Mouse (Mus musculus): Measurements from ENCODE around the gene Zbtb7b. TPM values are rescaled to one million over a fixed set of nuclear protein-coding genes. Genes with fewer than 3 reads are reported as not detected.

The Zbtb7b gene
- polyA plus RNA-seq, 1 experiment from 2014 or later = 2.2 TPM

DNA sequence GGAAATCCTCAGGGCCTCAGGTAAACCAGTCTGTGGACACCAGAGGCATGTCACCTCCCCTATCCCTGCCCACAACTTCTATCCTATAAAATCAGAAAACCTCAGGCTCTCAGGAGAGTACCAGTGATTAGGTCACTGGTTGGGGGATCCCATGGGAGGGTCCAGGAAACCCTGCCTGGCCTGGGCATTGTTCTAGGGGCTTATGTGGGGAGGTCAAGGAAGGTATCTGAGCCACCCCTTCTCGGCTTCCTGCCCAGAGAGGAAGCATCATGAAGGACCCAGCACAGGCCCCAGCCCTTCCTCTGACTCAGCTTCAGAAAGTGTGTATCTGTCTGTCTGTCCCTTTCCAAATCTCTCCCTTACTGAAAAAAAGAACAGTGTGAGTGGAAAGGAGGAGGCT, 46.7 kb downstream of the Zbtb7b start:
- no peak overlapping the region for H3K27ac ChIP-seq (ENCODE audit: low read depth, low read length)
- H3K9ac ChIP-seq (ENCODE audit: low read depth, low read length) = no peak overlapping the region
- H3K4me3 ChIP-seq (ENCODE audit: low read depth, low read length) = no peak overlapping the region
- ATAC-seq (replicated peaks; ENCODE audit: insufficient number of reproducible peaks, low FRiP score, low TSS enrichment) = no peak
- no peaks in the 10 kb centered on the region for H3K9me3 ChIP-seq (replicated peaks; ENCODE audit: control insufficient read depth, low read length)
- H3K27me3 ChIP-seq (ENCODE audit: control insufficient read depth, insufficient read depth, low read length) = peaks cover 14% of the 10 kb centered on the region
- peaks cover 9% of the 10 kb centered on the region for H3K4me1 ChIP-seq (ENCODE audit: control insufficient read depth, insufficient read depth, low read length)
- H3K36me3 ChIP-seq (ENCODE audit: control insufficient read depth, insufficient read depth, low read length) = peaks cover 5% of the 10 kb centered on the region; the same call in 1 of the 2 replicates
- 46% methylated on average over 1 of the region's 1 CpGs for WGBS (ENCODE audit: insufficient replicate concordance)
- peak overlapping the region; percentile 99; the same call in 1 of the 2 replicates for H3K4me2 ChIP-seq

DNA sequence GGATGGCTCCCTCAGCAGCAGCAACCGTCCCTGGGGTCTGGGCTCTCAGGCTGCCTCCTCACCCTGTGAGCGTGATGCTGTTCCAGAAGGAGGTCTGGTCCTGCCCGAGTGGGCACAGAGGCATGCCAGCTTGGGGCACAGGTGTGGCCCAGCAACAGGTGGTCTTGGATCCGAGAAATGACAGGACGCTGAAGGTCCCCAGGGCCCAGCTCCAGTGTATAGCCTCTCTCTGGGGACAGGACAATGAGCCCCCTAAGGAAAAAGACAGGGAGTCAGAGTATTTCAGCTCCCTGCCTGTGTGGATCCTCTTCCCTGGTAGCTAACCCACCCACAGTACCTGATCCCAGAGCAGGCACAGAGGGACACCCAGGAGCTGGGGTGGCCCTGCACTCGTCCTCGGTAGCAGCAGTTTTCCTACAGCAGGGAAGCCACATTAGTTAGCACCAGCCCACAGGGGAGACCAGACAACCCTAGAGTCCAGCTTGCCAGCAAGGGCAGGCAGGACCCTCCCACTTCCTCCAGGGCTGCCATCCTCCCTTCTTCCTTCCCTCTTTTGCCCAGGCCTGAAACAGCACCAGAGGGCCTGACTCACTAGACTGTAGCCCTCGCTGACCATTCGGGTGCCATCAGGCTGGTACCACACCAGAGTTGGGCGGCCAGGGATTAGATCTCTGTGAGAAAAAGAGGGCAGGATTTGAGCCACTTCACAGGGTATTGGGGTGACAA, 47.6 kb downstream of the Zbtb7b start:
- peaks cover 5% of the 10 kb centered on the region; the same call in 1 of the 2 replicates for H3K36me3 ChIP-seq (ENCODE audit: control insufficient read depth, insufficient read depth, low read length)
- WGBS (ENCODE audit: insufficient replicate concordance) = 81% methylated on average over 10 of the region's 10 CpGs
- no peak overlapping the region for H3K4me2 ChIP-seq
- peaks cover 9% of the 10 kb centered on the region for H3K27me3 ChIP-seq (ENCODE audit: control insufficient read depth, insufficient read depth, low read length)
- ATAC-seq (replicated peaks; ENCODE audit: insufficient number of reproducible peaks, low FRiP score, low TSS enrichment) = no peak
- no peaks in the 10 kb centered on the region for H3K9me3 ChIP-seq (replicated peaks; ENCODE audit: control insufficient read depth, low read length)
- H3K4me3 ChIP-seq (ENCODE audit: low read depth, low read length) = no peak overlapping the region
- H3K9ac ChIP-seq (ENCODE audit: low read depth, low read length) = no peak overlapping the region
- peaks cover 9% of the 10 kb centered on the region for H3K4me1 ChIP-seq (ENCODE audit: control insufficient read depth, insufficient read depth, low read length)
- no peak overlapping the region for H3K27ac ChIP-seq (ENCODE audit: low read depth, low read length)

DNA sequence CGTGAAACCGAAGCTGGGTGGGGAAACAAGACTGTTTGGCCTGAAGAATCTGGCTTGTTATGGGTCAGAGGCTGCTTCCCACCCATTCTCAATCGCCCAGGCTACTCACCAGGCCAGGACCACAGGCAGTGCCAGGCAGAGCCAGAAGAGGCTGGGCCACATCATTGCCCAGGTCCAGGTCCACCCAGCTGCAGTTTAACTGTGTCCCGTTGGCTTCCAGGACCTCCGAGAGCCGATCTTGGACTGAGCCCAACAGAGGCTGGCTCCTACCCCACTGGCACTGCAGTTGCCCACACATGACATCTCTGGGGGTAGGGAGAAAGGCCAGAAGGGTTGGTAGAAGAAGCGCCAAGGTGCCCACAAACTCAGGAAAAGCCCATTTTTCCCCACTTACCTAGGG, 51.3 kb downstream of the Zbtb7b start:
- peaks cover 7% of the 10 kb centered on the region; the same call in 1 of the 2 replicates for H3K27me3 ChIP-seq (ENCODE audit: control insufficient read depth, insufficient read depth, low read length)
- H3K9ac ChIP-seq (ENCODE audit: low read depth, low read length) = no peak overlapping the region
- no peaks in the 10 kb centered on the region for H3K9me3 ChIP-seq (replicated peaks; ENCODE audit: control insufficient read depth, low read length)
- ATAC-seq (replicated peaks; ENCODE audit: insufficient number of reproducible peaks, low FRiP score, low TSS enrichment) = no peak
- peaks cover 5% of the 10 kb centered on the region; the same call in 1 of the 2 replicates for H3K36me3 ChIP-seq (ENCODE audit: control insufficient read depth, insufficient read depth, low read length)
- H3K4me1 ChIP-seq (ENCODE audit: control insufficient read depth, insufficient read depth, low read length) = peaks cover 8% of the 10 kb centered on the region
- H3K27ac ChIP-seq (ENCODE audit: low read depth, low read length) = no peak overlapping the region
- no peak overlapping the region for H3K4me2 ChIP-seq
- WGBS (ENCODE audit: insufficient replicate concordance) = 78% methylated on average over 7 of the region's 7 CpGs
- H3K4me3 ChIP-seq (ENCODE audit: low read depth, low read length) = no peak overlapping the region

DNA sequence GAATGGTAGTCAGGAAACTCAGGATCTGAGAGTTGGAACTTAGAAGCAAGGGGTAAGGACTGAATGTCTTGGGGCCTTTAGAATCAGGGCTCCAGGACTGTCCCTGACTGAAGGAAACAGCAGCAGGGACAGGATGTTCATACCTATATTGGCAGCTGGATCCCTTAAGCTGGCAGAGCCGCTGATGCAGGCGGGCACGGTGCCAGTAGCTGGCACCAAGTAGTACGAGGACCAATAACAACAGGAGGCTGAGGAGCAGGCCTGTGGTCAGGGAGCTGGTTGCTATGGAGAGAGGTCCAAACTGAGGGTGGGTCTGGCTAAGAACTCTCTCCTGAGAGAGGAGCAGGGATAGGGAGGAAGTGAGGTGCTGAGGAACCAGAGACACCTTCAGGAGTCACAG, 52.8 kb downstream of the Zbtb7b start:
- Histone ChIP-seq H3K9me3 (replicated peaks; ENCODE audit: control insufficient read depth, low read length) (no peaks in the 10 kb centered on the region), H3K36me3 (ENCODE audit: control insufficient read depth, insufficient read depth, low read length) (peaks cover 5% of the 10 kb centered on the region; the same call in 1 of the 2 replicates), H3K4me3 (ENCODE audit: low read depth, low read length) (no peak overlapping the region), H3K9ac (ENCODE audit: low read depth, low read length) (no peak overlapping the region), H3K27me3 (ENCODE audit: control insufficient read depth, insufficient read depth, low read length) (peaks cover 2% of the 10 kb centered on the region; the same call in 1 of the 2 replicates), H3K4me2 (no peak overlapping the region), H3K27ac (ENCODE audit: low read depth, low read length) (no peak overlapping the region), H3K4me1 (ENCODE audit: control insufficient read depth, insufficient read depth, low read length) (peaks cover 15% of the 10 kb centered on the region)
- no peak for ATAC-seq (replicated peaks; ENCODE audit: insufficient number of reproducible peaks, low FRiP score, low TSS enrichment)
- WGBS (ENCODE audit: insufficient replicate concordance) = 88% methylated on average over 4 of the region's 4 CpGs

DNA sequence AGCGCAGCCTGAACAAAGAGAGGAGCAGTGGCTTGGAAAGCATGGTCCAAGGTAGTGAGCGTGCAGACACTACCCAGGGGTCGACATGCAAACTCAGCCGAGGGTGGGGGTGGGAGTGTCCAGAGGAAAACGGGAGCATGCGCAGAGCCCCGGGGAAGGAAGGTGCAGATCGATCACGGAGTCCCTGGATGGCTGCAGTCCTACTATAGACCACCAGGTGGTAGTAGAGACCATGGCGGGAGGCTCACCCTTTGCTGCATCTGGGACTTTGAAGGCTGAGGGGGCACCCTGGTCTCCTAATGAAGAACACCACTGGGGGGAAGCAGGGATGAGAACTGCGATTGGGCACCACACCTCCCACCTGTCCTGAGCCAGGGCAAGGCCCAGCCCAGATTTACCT, 54.1 kb downstream of the Zbtb7b start:
- Histone ChIP-seq H3K4me2 (peak overlapping the region; percentile 63), H3K9me3 (replicated peaks; ENCODE audit: control insufficient read depth, low read length) (no peaks in the 10 kb centered on the region), H3K36me3 (ENCODE audit: control insufficient read depth, insufficient read depth, low read length) (peaks cover 5% of the 10 kb centered on the region; the same call in 1 of the 2 replicates), H3K27ac (ENCODE audit: low read depth, low read length) (no peak overlapping the region), H3K27me3 (ENCODE audit: control insufficient read depth, insufficient read depth, low read length) (peaks cover 2% of the 10 kb centered on the region; the same call in 1 of the 2 replicates), H3K4me1 (ENCODE audit: control insufficient read depth, insufficient read depth, low read length) (peaks cover 26% of the 10 kb centered on the region), H3K9ac (ENCODE audit: low read depth, low read length) (0 out of 2 replicates have a peak overlapping the region, but pooled peaks have one; percentile 16), H3K4me3 (ENCODE audit: low read depth, low read length) (peak overlapping the region; percentile 19; the same call in 1 of the 2 replicates)
- no peak for ATAC-seq (replicated peaks; ENCODE audit: insufficient number of reproducible peaks, low FRiP score, low TSS enrichment)
- 7% methylated on average over 11 of the region's 11 CpGs for WGBS (ENCODE audit: insufficient replicate concordance)

DNA sequence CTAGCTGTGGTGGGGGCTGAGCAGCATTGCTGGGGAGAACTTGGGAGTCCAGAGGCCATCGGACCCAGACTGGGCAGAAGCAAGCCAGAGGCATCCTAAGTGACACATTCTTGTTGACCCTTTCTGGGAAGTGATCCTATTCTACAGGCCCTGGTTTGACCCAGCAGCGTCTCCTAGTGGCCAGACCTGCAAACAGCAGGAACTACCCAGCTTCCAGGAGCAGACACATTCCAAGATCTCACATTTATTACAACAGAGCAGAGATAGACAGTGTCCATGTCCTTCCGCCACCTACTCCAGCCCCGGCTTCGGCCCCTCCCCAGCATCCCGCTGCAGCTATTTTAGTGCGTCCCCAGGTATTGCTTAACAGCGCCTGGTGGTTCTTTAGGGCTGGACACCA, 55.2 kb downstream of the Zbtb7b start:
- Histone ChIP-seq H3K4me3 (ENCODE audit: low read depth, low read length) (no peak overlapping the region), H3K27ac (ENCODE audit: low read depth, low read length) (no peak overlapping the region)
- 23% methylated on average over 8 of the region's 8 CpGs for WGBS (ENCODE audit: insufficient replicate concordance)

DNA sequence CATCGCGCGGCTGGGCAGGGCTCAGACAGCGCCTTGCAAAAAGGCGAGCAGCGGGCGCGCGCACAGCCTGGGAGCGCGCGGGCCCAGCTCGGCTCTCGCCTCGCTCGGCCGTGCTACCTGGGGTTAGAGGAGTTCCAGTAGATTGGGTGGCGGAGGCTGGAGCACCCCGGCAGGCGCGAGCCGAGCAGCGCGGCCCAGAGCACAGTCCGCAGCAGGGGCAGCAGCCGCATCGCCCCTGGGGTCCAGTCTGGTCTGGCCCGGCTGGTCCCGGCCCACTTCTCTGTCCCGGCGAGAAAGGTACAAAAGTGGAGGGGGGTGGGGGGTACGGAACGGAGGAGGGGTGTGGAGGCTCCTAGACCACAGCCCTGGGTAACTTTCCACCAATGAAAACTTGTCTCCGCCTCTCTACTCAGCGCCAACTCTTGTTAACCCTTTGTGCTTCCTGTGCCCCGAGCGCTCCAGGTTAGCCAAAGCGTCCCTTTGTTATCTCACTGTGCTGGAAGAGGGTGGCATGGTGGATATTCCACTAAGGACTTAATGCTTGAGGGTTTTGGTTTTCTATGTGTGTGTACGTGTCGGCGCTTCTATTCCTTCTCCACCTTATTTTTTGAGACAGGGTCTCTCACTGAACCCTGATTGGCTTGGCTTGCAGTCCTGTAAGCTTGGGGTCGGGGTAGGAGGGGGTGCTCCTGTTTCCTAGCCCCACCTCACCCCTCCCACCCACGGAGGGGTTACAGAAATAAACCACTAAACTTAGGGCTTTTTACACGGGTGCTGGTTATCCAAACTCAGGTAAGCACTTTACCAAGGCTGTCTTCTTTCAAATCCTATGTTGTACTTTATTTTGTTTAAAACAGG, 56.6 kb downstream of the Zbtb7b start, which contains the start of gene Efna4:
TSS of gene Efna4 (minus strand) at position 308 of the 858 bp plus-strand sequence.
- peak within 1 kb of the TSS; percentile 73 for H3K27ac ChIP-seq (ENCODE audit: low read depth, low read length)
- ATAC-seq (replicated peaks; ENCODE audit: insufficient number of reproducible peaks, low FRiP score, low TSS enrichment) = peak; percentile 79
- peaks cover 2% of the 10 kb centered on the region; the same call in 1 of the 2 replicates for H3K27me3 ChIP-seq (ENCODE audit: control insufficient read depth, insufficient read depth, low read length)
- peak within 1 kb of the TSS; percentile 85 for H3K4me2 ChIP-seq
- H3K9ac ChIP-seq (ENCODE audit: low read depth, low read length) = peak within 1 kb of the TSS; percentile 88
- H3K9me3 ChIP-seq (replicated peaks; ENCODE audit: control insufficient read depth, low read length) = no peaks in the 10 kb centered on the region
- H3K4me3 ChIP-seq (ENCODE audit: low read depth, low read length) = peak within 1 kb of the TSS; percentile 84
- WGBS (ENCODE audit: insufficient replicate concordance) = under 1% methylated on average over 44 of the region's 44 CpGs
- peaks cover 26% of the 10 kb centered on the region for H3K4me1 ChIP-seq (ENCODE audit: control insufficient read depth, insufficient read depth, low read length)
- H3K36me3 ChIP-seq (ENCODE audit: control insufficient read depth, insufficient read depth, low read length) = peaks cover 9% of the 10 kb centered on the region; the same call in 1 of the 2 replicates

More for the DNA sequence above, 55.2 kb downstream of the Zbtb7b start:
- Histone ChIP-seq H3K27me3 (ENCODE audit: control insufficient read depth, insufficient read depth, low read length) (peaks cover 2% of the 10 kb centered on the region; the same call in 1 of the 2 replicates), H3K36me3 (ENCODE audit: control insufficient read depth, insufficient read depth, low read length) (peaks cover 5% of the 10 kb centered on the region; the same call in 1 of the 2 replicates), H3K9ac (ENCODE audit: low read depth, low read length) (no peak overlapping the region), H3K4me1 (ENCODE audit: control insufficient read depth, insufficient read depth, low read length) (peaks cover 26% of the 10 kb centered on the region), H3K4me2 (no peak overlapping the region), H3K9me3 (replicated peaks; ENCODE audit: control insufficient read depth, low read length) (no peaks in the 10 kb centered on the region)
- no peak for ATAC-seq (replicated peaks; ENCODE audit: insufficient number of reproducible peaks, low FRiP score, low TSS enrichment)

DNA sequence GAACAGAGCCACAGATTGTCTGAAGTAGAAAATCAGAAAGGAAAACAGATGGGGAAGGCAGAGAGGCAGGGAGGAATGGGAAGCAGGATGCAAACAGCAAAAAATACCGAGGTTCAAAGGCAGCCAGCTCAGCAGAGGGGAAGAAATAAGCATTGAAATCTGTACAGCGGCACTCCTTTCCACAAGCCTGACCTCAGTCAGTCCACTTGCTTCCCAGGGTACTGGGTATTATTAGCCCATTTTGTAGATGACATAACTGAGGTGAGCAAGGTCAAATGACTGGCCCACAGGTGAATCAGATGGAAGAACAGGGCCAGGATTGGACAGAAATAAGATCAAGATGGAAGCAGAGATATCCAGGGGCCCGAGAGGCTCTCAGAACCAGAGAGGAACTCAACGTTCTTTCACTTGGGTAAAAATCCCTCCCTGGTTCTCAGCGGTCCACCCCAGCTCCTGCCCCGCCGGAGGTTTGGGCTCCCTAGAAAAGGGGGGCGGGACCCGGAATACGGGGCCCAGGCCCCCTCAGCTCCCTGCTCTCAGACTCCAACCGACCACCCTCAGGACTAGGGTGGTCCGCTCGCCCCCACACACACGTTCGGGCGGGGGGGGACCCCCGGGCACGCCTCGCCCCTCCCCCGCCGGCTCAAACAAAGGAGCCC, 57.4 kb downstream of the Zbtb7b start:
- H3K27ac ChIP-seq (ENCODE audit: low read depth, low read length) = peak overlapping the region; percentile 73
- peak overlapping the region; percentile 84 for H3K4me3 ChIP-seq (ENCODE audit: low read depth, low read length)
- WGBS (ENCODE audit: insufficient replicate concordance) = under 1% methylated on average over 16 of the region's 21 CpGs
- peaks cover 9% of the 10 kb centered on the region; the same call in 1 of the 2 replicates for H3K36me3 ChIP-seq (ENCODE audit: control insufficient read depth, insufficient read depth, low read length)
- ATAC-seq (replicated peaks; ENCODE audit: insufficient number of reproducible peaks, low FRiP score, low TSS enrichment) = no peak
- H3K27me3 ChIP-seq (ENCODE audit: control insufficient read depth, insufficient read depth, low read length) = peaks cover 2% of the 10 kb centered on the region; the same call in 1 of the 2 replicates
- peak overlapping the region; percentile 88 for H3K9ac ChIP-seq (ENCODE audit: low read depth, low read length)
- H3K9me3 ChIP-seq (replicated peaks; ENCODE audit: control insufficient read depth, low read length) = no peaks in the 10 kb centered on the region
- peaks cover 26% of the 10 kb centered on the region for H3K4me1 ChIP-seq (ENCODE audit: control insufficient read depth, insufficient read depth, low read length)
- peak overlapping the region; percentile 85 for H3K4me2 ChIP-seq

Measured in heart, embryonic 11.5 days (tissue).